Mouse (Mus musculus) intestine, embryonic 16.5 days (tissue): ENCODE results near the gene Rph3al. TPM values are rescaled to one million over a fixed set of nuclear protein-coding genes. Genes with fewer than 3 reads are reported as not detected.
A peak's percentile ranks its signal among the peaks of the same experiment; 100 is the strongest.

Experiments
- ATAC-seq: fragments of 200-750 bp; cut with Nextera tagmentation; 2 replicates; pipeline ENCODE4 v1.8.0; 2017; ENCODE audit warnings: moderate TSS enrichment, moderate library complexity
- H3K27ac ChIP-seq: fragments of 300-500 bp; sonication (generic); 2 replicates; pipeline ENCODE4 v1.5.1; 2014; ENCODE audit warnings: mild to moderate bottlenecking, low read length
- H3K27me3 ChIP-seq: fragments of 300-500 bp; sonication (generic); replicated peaks from 2 replicates; pipeline ENCODE4 v1.6.1; 2014; ENCODE audit warnings: low read length, control low read depth, mixed read lengths; ENCODE audit not compliant: control insufficient read depth, insufficient read depth
- H3K36me3 ChIP-seq: fragments of 300-500 bp; sonication (generic); 2 replicates; pipeline ENCODE4 v1.6.1; 2014; ENCODE audit warnings: low read length, control low read depth; ENCODE audit not compliant: control insufficient read depth, insufficient read depth
- H3K4me1 ChIP-seq: fragments of 300-500 bp; sonication (generic); 2 replicates; pipeline ENCODE4 v1.6.1; 2014; ENCODE audit warnings: low read length, control low read depth, mixed read lengths; ENCODE audit not compliant: control insufficient read depth, insufficient read depth
- H3K4me2 ChIP-seq: fragments of 300-500 bp; sonication (generic); 2 replicates; pipeline ENCODE4 v1.6.1; 2014; ENCODE audit warnings: low read depth, low read length, control low read depth
- H3K4me3 ChIP-seq: fragments of 300-500 bp; sonication (generic); 2 replicates; pipeline ENCODE4 v1.5.1; 2014; ENCODE audit warnings: mild to moderate bottlenecking, low read length
- H3K9ac ChIP-seq: fragments of 300-500 bp; sonication (generic); 2 replicates; pipeline ENCODE4 v1.6.1; 2014; ENCODE audit warnings: low read depth, low read length
- H3K9me3 ChIP-seq: fragments of 300-500 bp; sonication (generic); 2 replicates; pipeline ENCODE4 v1.6.1; 2016; ENCODE audit warnings: low read length, control low read depth; ENCODE audit not compliant: control insufficient read depth
- WGBS: fragments of 180-500 bp; shearing (Covaris S2); extraction: QIAGEN DNeasy Blood & Tissue Kit; methylation state at CpG from one replicate; pipeline ENCODE4 v1.1.7; 2014; 5-methylcytosine and 5-hydroxymethylcytosine counted together
- polyA plus RNA-seq: library from polyadenylated mRNA; unstranded; fragments of >200 nt; fragmentation: Nextera tagmentation; extraction: Ambion mirVana; gene quantifications from 2 replicates; pipeline ENCODE4 v1.2.1, GENCODE M21; 2015

The Rph3al gene
- polyA plus RNA-seq, 1 experiment from 2014 or later, result 21.1 TPM

DNA sequence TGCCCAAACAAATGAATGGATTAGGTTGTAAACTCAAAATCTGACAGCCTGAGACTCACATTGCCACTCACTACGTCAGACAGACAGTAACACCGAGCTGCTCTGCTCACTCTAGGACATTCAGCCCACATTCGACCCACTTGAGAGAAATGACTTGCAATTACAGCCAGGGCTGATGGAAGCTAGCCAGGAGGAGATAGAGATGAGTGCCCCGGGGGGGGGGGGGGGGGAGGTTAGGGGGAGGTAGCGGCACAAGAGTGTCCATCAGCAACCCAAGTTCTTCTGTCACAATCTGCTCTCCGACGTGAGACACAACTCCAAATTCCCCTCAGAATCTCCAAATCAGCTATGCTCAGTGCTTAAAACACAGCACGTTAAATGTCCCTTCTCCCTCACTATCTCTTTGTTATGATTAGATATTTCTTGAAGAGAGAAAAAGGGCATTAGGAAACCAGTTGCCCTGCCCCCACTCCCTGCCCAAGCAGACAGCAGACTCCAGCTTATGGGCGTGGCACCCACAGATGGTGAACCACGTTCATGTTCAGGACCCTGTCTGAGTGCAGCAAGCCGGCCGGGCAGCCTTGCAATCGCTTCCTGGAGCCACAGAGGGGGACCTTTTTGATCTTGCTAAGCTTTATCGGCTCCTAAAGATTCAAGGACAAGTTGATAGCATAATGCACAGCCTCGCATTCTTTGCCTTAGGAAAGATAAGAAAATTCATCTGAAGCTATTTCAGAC lies 62.0 kb downstream of the Rph3al start:
- Histone ChIP-seq H3K4me2 (peak overlapping the region; percentile 25), H3K4me3 (no peak overlapping the region), H3K27me3 (no peaks in the 10 kb centered on the region), H3K9me3 (no peaks in the 10 kb centered on the region), H3K9ac (0 out of 2 replicates have a peak overlapping the region, but pooled peaks have one; percentile 6), H3K36me3 (no peaks in the 10 kb centered on the region), H3K27ac (0 out of 2 replicates have a peak overlapping the region, but pooled peaks have one; percentile 18), H3K4me1 (peaks cover 24% of the 10 kb centered on the region)
- WGBS, result 26% methylated on average over 15 of the region's 15 CpGs
- ATAC-seq, result peak; percentile 81

DNA sequence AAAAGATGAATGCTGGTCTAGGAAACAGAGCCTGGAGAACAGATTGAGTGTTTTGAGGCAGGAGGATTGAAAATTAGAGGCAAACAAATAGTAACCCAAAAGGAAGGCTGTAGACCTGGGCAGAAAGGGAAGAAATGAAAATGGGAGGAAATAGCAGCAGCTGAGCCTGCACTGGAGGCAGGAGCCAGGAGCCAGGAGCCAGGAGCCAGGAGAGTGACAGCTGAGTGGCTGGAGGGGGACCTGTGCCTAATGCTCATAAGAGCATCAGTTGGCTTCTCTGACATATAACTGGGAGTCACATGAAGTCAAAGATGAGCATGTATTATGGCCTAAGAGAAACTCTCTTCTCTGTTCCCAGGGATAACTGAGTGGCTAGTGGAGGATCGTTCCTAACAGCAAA lies 66.5 kb downstream of the Rph3al start:
- H3K9me3 ChIP-seq, result no peaks in the 10 kb centered on the region
- H3K9ac ChIP-seq, result no peak overlapping the region
- no peak overlapping the region for H3K4me3 ChIP-seq
- H3K36me3 ChIP-seq, result no peaks in the 10 kb centered on the region
- H3K4me2 ChIP-seq, result no peak overlapping the region
- no peaks in the 10 kb centered on the region for H3K27me3 ChIP-seq
- ATAC-seq, result no peak
- 88% methylated on average over 1 of the region's 1 CpGs for WGBS
- H3K4me1 ChIP-seq, result peaks cover 12% of the 10 kb centered on the region
- no peak overlapping the region for H3K27ac ChIP-seq

GRCm38 (mm10) chr11:75870947-75871346 lies 67.3 kb downstream of the Rph3al start:
- H3K27ac ChIP-seq, result no peak overlapping the region
- 59% methylated on average over 4 of the region's 4 CpGs for WGBS

DNA sequence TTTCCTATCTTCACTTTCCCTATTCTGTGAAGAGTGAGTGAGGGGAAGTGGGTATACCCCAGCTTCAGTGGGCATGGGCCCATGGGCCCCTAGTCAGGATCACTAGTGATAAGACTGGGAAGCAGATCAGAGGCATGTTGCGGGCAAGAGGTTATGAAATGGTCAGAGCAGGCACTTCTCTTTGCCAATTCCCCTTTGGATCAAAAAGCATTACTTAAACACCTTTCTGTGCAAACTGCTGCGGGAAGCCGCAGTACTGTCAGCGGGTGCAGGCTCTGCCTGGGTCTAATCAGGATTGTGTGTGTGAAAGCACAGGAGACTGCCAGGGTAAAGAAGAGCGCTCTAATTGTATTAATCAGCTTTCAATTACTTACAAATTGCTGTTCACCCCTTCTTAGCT lies 67.8 kb downstream of the Rph3al start:
- no peak overlapping the region for H3K4me3 ChIP-seq
- no peak for ATAC-seq
- no peak overlapping the region for H3K4me2 ChIP-seq
- H3K27ac ChIP-seq, result no peak overlapping the region
- H3K27me3 ChIP-seq, result no peaks in the 10 kb centered on the region
- H3K9ac ChIP-seq, result no peak overlapping the region
- 83% methylated on average over 5 of the region's 5 CpGs for WGBS
- no peaks in the 10 kb centered on the region for H3K36me3 ChIP-seq
- peaks cover 7% of the 10 kb centered on the region for H3K4me1 ChIP-seq
- no peaks in the 10 kb centered on the region for H3K9me3 ChIP-seq

More at GRCm38 (mm10) chr11:75870947-75871346, 67.3 kb downstream of the Rph3al start:
- no peaks in the 10 kb centered on the region for H3K27me3 ChIP-seq
- no peaks in the 10 kb centered on the region for H3K9me3 ChIP-seq
- H3K36me3 ChIP-seq, result no peaks in the 10 kb centered on the region
- H3K9ac ChIP-seq, result no peak overlapping the region
- peaks cover 6% of the 10 kb centered on the region for H3K4me1 ChIP-seq
- no peak for ATAC-seq
- H3K4me3 ChIP-seq, result no peak overlapping the region
- no peak overlapping the region for H3K4me2 ChIP-seq

DNA sequence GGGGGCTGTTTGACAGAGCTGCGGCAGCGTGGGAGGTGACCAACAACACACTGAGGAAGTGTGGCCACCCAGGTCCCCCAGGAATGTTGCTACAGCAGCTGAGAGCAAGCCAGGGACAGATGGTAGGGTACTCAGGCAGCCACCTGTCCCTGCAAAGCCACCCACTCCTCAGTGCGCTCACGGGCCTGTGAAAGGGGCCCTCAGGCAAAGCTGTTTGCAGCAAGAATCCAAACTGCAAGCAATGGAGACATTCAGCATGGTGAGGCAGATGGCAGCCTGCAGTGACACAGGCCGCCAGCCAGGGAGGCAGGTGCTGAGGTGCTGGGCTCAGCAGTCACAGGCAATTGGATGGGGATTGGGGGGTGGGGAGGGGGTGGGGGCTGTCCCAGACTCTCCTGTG lies 68.3 kb downstream of the Rph3al start:
- Histone ChIP-seq H3K9me3 (no peaks in the 10 kb centered on the region), H3K4me1 (peaks cover 11% of the 10 kb centered on the region), H3K9ac (no peak overlapping the region), H3K4me3 (no peak overlapping the region), H3K36me3 (no peaks in the 10 kb centered on the region), H3K4me2 (no peak overlapping the region), H3K27me3 (no peaks in the 10 kb centered on the region), H3K27ac (no peak overlapping the region)
- WGBS, result 69% methylated on average over 5 of the region's 5 CpGs
- ATAC-seq, result no peak

GRCm38 (mm10) chr11:75866861-75867260 lies 71.4 kb downstream of the Rph3al start:
- no peaks in the 10 kb centered on the region for H3K27me3 ChIP-seq
- no peak overlapping the region for H3K9ac ChIP-seq
- ATAC-seq, result no peak
- no peaks in the 10 kb centered on the region for H3K36me3 ChIP-seq
- H3K27ac ChIP-seq, result no peak overlapping the region
- 74% methylated on average over 4 of the region's 4 CpGs for WGBS
- peaks cover 14% of the 10 kb centered on the region for H3K4me1 ChIP-seq
- H3K4me2 ChIP-seq, result no peak overlapping the region
- H3K9me3 ChIP-seq, result no peaks in the 10 kb centered on the region
- H3K4me3 ChIP-seq, result no peak overlapping the region

DNA sequence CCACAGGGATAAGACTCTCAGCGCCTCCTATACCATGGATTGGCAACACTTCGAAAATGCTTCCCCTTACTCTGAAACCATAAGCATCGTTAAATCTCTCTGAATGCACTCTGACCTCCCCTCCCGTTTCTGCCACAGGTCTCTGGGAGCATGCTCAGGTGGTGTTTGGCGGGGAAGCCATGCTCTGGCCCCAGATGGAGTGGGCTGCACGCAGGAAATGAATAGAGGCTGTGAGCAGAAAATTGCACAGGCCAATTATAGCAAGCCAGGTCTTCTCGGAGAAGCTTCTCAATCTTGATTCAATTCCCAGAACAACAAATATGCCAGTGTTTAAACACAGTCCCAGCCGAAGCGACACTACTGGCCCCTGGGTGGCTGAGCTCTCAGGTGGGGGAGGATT lies 72.4 kb downstream of the Rph3al start:
- no peaks in the 10 kb centered on the region for H3K36me3 ChIP-seq
- peaks cover 14% of the 10 kb centered on the region for H3K4me1 ChIP-seq
- no peak for ATAC-seq
- H3K27me3 ChIP-seq, result no peaks in the 10 kb centered on the region
- H3K9me3 ChIP-seq, result no peaks in the 10 kb centered on the region
- H3K4me2 ChIP-seq, result no peak overlapping the region
- no peak overlapping the region for H3K4me3 ChIP-seq
- 0 out of 2 replicates have a peak overlapping the region, but pooled peaks have one; percentile 41 for H3K27ac ChIP-seq
- H3K9ac ChIP-seq, result peak overlapping the region; percentile 29; the same call in 1 of the 2 replicates
- WGBS, result 39% methylated on average over 9 of the region's 9 CpGs

GRCm38 (mm10) chr11:75865253-75865619 lies 73.0 kb downstream of the Rph3al start:
- Histone ChIP-seq H3K36me3 (no peaks in the 10 kb centered on the region), H3K9me3 (no peaks in the 10 kb centered on the region), H3K4me2 (no peak overlapping the region), H3K4me3 (no peak overlapping the region), H3K27ac (peak overlapping the region; percentile 41; the same call in 1 of the 2 replicates), H3K27me3 (no peaks in the 10 kb centered on the region), H3K4me1 (peaks cover 14% of the 10 kb centered on the region), H3K9ac (0 out of 2 replicates have a peak overlapping the region, but pooled peaks have one; percentile 27)
- ATAC-seq, result no peak
- 35% methylated on average over 7 of the region's 7 CpGs for WGBS

DNA sequence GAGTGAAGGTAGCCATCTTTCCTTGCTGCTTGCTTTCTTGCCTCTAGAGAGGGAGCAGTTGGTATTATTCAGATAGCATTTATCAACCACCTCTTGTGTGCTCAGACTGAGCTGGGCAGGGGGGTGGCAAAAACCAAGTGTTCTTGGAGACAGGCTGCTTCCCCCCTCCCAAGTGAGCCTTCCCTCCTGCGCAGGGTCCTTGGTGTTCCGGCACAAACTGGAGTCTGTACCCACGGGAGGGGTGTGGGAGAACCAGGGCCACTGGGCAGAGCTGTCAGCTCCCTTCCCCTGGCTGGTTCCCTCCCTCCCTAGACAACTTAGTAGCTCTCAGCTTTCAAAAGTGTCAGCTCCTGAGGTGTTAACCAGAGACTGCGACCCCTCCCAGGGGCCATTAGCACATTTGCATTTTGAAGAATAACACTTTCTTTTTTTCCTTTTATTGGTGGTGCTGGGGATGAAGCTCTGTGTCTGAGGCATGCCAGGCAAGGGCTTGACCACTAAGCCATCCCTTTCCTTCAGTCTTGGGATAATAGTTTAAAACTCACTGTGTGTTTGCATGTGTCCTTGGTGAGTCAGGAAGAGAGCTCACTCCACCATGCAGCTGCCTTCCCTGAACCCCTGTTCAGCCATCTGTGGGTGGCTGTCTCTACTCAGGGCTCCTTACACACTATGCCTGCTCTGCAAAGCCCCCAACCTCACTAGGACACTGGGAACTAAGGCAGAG lies 73.5 kb downstream of the Rph3al start:
- Histone ChIP-seq H3K4me1 (peaks cover 14% of the 10 kb centered on the region), H3K9me3 (no peaks in the 10 kb centered on the region), H3K36me3 (no peaks in the 10 kb centered on the region), H3K9ac (0 out of 2 replicates have a peak overlapping the region, but pooled peaks have one; percentile 27), H3K27me3 (no peaks in the 10 kb centered on the region), H3K4me3 (no peak overlapping the region), H3K4me2 (no peak overlapping the region), H3K27ac (peak overlapping the region; percentile 41; the same call in 1 of the 2 replicates)
- ATAC-seq, result no peak
- 42% methylated on average over 4 of the region's 4 CpGs for WGBS
